Mouse (Mus musculus) cerebellum, adult 11 months (tissue): ENCODE data around the gene Hexdc.

Experiments used
- DNase-seq: peaks from one replicate; pipeline ENCODE4 v3.0.0; 2022

Gene Hexdc

GRCm38 (mm10) chr11:121228129-121229017 lies 24.1 kb downstream of the Hexdc start:
- DNase-seq = no peak

GRCm38 (mm10) chr11:121229018-121229439 lies 24.8 kb downstream of the Hexdc start, which contains the start of gene Cybc1:
Gene Cybc1, minus strand, starts transcription at chr11:121229322.
- peak; percentile 62 for DNase-seq

GRCm38 (mm10) chr11:121231191-121231590 lies 27.0 kb downstream of the Hexdc start:
- no peak for DNase-seq

GRCm38 (mm10) chr11:121231628-121232291 lies 27.5 kb downstream of the Hexdc start:
- DNase-seq = no peak

GRCm38 (mm10) chr11:121232706-121233105 lies 28.5 kb downstream of the Hexdc start:
- no peak for DNase-seq

GRCm38 (mm10) chr11:121235475-121236238 lies 31.4 kb downstream of the Hexdc start:
- peak; percentile 32 for DNase-seq

- peak; percentile 99 for DNase-seq
Observed at GRCm38 (mm10) chr11:121236564-121237344, 32.5 kb downstream of the Hexdc start, which contains the start of gene Narf. Gene Narf, plus strand, starts transcription at chr11:121237253.

- DNase-seq = no peak
Observed at GRCm38 (mm10) chr11:121237345-121238128, 33.3 kb downstream of the Hexdc start.

- DNase-seq = no peak
Observed at GRCm38 (mm10) chr11:121239669-121240068, 35.4 kb downstream of the Hexdc start.

- no peak for DNase-seq
Observed at GRCm38 (mm10) chr11:121250196-121250595, 46.0 kb downstream of the Hexdc start.

GRCm38 (mm10) chr11:121259160-121260100 lies 55.2 kb downstream of the Hexdc start, which contains the start of gene Foxk2:
Gene Foxk2, plus strand, starts transcription at chr11:121259990.
- DNase-seq = peak; percentile 92

GRCm38 (mm10) chr11:121260211-121260906 lies 56.1 kb downstream of the Hexdc start:
- DNase-seq = peak; percentile 50

GRCm38 (mm10) chr11:121261074-121261473 lies 56.8 kb downstream of the Hexdc start:
- no peak for DNase-seq
